Mouse (Mus musculus) erythroblast, embryonic 14.5 days (primary cell): ENCODE results near the gene Lats1. TPM values are rescaled to one million over a fixed set of nuclear protein-coding genes. Genes with fewer than 3 reads are reported as not detected.
A peak's percentile ranks its signal among the peaks of the same experiment; 100 is the strongest.

Experiments
- H3K27me3 ChIP-seq: 2 replicates; pipeline ENCODE4 v1.6.1; 2012; ENCODE audit warnings: inconsistent platforms; ENCODE audit not compliant: control insufficient read depth
- H3K36me3 ChIP-seq: 2 replicates; pipeline ENCODE4 v1.6.1; 2012; ENCODE audit warnings: mild to moderate bottlenecking, inconsistent platforms; ENCODE audit not compliant: control insufficient read depth
- H3K4me1 ChIP-seq: 2 replicates; pipeline ENCODE4 v1.6.1; 2012; ENCODE audit warnings: inconsistent platforms; ENCODE audit not compliant: control insufficient read depth
- H3K4me3 ChIP-seq: replicated peaks from 2 replicates; pipeline ENCODE3; 2012; ENCODE audit warnings: moderate library complexity, mild to moderate bottlenecking, inconsistent platforms
- H3K9me3 ChIP-seq: 2 replicates; pipeline ENCODE4 v1.6.1; 2012; ENCODE audit warnings: low read length, inconsistent platforms, mixed read lengths; ENCODE audit not compliant: control insufficient read depth
- GATA1 ChIP-seq: IDR thresholded peaks from 2 replicates; pipeline ENCODE4 v1.6.1; 2012; ENCODE audit warnings: low read length, inconsistent platforms, mixed read lengths
- TAL1 ChIP-seq: IDR thresholded peaks from 3 replicates; pipeline ENCODE4 v1.6.1; 2012; ENCODE audit warnings: low read length, inconsistent platforms, mixed read lengths
- polyA plus RNA-seq: library from polyadenylated mRNA; stranded (reverse); fragments of >175 nt; gene quantifications from 2 replicates; pipeline ENCODE4 v1.2.3, GENCODE M21; 2012

Lats1 gene
- 0.15 and 0.16 TPM in 2 replicates for polyA plus RNA-seq

- no peak for TF ChIP-seq GATA1
- no peak for TF ChIP-seq TAL1
- Histone ChIP-seq H3K4me3 (peak within 1 kb of the TSS; percentile 95), H3K9me3 (no peaks in the 10 kb centered on the region), H3K4me1 (peaks cover 41% of the 10 kb centered on the region), H3K36me3 (peaks cover 52% of the 10 kb centered on the region), H3K27me3 (no peaks in the 10 kb centered on the region)
These were observed at the start of gene Lats1, which contains the start of gene Pcmt1 for GRCm38 (mm10) chr10:7680731-7681301. Gene Lats1, plus strand, starts transcription at chr10:7681214. Gene Pcmt1, minus strand, starts transcription at chr10:7681136.

DNA sequence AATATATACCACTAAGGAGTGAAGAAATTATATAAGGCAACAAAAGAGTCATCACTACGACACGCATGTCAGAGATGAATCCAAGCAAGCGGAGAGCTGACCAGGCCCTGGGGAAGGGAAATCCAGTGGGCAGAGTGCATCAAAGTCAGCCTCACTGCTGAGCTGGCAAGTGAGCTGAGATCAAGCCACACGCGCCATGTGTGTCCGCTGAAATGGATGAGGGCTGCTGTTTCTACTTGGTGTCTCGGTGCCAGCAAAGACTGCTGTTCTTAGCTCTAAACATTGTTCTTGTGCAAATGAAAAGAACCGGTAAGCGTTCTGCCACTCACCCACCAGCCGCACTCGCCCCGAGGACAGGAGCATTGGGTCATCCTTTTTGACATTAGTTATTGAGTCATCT, 40.6 kb upstream of the Lats1 start:
- Histone ChIP-seq H3K36me3 (peaks cover 84% of the 10 kb centered on the region), H3K4me3 (no peak overlapping the region)
- TF ChIP-seq GATA1: no peak
- no peak for TF ChIP-seq TAL1

DNA sequence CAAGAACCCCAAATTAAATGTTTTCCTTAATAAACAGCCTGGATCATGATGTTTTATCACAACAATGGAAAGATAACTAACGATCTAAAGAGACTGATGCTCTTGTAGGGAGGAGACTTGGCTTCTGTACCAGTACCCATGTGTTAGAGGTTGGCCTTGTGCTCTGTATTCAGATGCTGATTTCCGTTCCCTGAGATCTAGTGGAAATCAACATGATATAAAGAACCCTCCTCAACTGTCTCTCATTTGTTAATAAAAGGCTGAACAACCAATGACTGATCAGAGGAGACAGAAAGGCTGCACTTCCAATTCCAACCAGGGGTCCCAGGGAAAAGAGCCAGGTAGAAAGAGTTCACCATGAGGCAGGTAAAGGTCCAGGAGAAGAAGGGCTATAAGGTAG, 35.1 kb upstream of the Lats1 start:
- Histone ChIP-seq H3K4me3 (no peak overlapping the region), H3K36me3 (peaks cover 79% of the 10 kb centered on the region), H3K4me1 (no peaks in the 10 kb centered on the region), H3K9me3 (no peaks in the 10 kb centered on the region), H3K27me3 (no peaks in the 10 kb centered on the region)
- TF ChIP-seq GATA1 (no peak), TAL1 (no peak)

More for the DNA sequence above, 40.6 kb upstream of the Lats1 start:
- no peaks in the 10 kb centered on the region for H3K9me3 ChIP-seq
- no peaks in the 10 kb centered on the region for H3K27me3 ChIP-seq
- no peaks in the 10 kb centered on the region for H3K4me1 ChIP-seq

- Histone ChIP-seq H3K9me3 (no peaks in the 10 kb centered on the region), H3K36me3 (peaks cover 72% of the 10 kb centered on the region)
These were observed 32.0 kb upstream of the Lats1 start for GRCm38 (mm10) chr10:7649059-7649458.

DNA sequence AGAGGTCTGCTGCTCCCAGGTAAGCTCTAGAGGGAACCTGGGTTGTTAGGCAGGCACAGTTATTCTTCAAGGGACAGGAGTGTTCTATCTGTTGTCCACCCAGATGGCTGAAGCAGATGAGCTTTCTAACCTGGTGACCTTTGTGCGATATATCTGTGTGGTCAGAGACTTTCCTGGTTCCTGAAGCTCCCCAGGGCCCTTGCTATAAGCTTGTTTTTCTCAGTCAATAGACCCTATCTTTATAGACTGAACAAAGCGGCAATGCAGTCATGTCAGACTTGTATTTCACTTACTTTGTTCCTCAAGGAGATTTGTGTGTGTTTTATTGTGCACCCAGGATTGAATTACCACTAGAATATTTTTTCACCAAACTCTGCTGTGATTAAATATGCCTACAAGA, 30.0 kb upstream of the Lats1 start:
- H3K4me3 ChIP-seq: no peak overlapping the region
- H3K4me1 ChIP-seq: peaks cover 4% of the 10 kb centered on the region
- no peaks in the 10 kb centered on the region for H3K27me3 ChIP-seq
- TF ChIP-seq GATA1 (no peak), TAL1 (no peak)
- H3K9me3 ChIP-seq: no peaks in the 10 kb centered on the region
- peaks cover 72% of the 10 kb centered on the region for H3K36me3 ChIP-seq

More at GRCm38 (mm10) chr10:7649059-7649458, 32.0 kb upstream of the Lats1 start:
- TF ChIP-seq GATA1: no peak
- TF ChIP-seq TAL1: no peak
- no peak overlapping the region for H3K4me3 ChIP-seq
- no peaks in the 10 kb centered on the region for H3K27me3 ChIP-seq
- peaks cover 1% of the 10 kb centered on the region; the same call in 1 of the 2 replicates for H3K4me1 ChIP-seq

- H3K4me3 ChIP-seq: peak overlapping the region; percentile 100
- H3K9me3 ChIP-seq: no peaks in the 10 kb centered on the region; the same call in 1 of the 2 replicates
- H3K36me3 ChIP-seq: peaks cover 23% of the 10 kb centered on the region
- peak; percentile 89 for TF ChIP-seq GATA1
- TF ChIP-seq TAL1: no peak
- H3K4me1 ChIP-seq: peaks cover 47% of the 10 kb centered on the region
- H3K27me3 ChIP-seq: no peaks in the 10 kb centered on the region
These were observed 18.4 kb upstream of the Lats1 start for GRCm38 (mm10) chr10:7662471-7663141.

GRCm38 (mm10) chr10:7663159-7664026, 17.6 kb upstream of the Lats1 start:
- H3K4me3 ChIP-seq: peak overlapping the region; percentile 100
- H3K9me3 ChIP-seq: no peaks in the 10 kb centered on the region; the same call in 1 of the 2 replicates
- peaks cover 16% of the 10 kb centered on the region for H3K36me3 ChIP-seq
- no peaks in the 10 kb centered on the region for H3K27me3 ChIP-seq
- peaks cover 52% of the 10 kb centered on the region for H3K4me1 ChIP-seq
- TF ChIP-seq GATA1: no peak
- 0 out of 3 replicates have a peak, but pooled peaks have one; percentile 13 for TF ChIP-seq TAL1

GRCm38 (mm10) chr10:7664027-7664526, 16.9 kb upstream of the Lats1 start:
- H3K27me3 ChIP-seq: no peaks in the 10 kb centered on the region
- peaks cover 49% of the 10 kb centered on the region for H3K4me1 ChIP-seq
- no peak for TF ChIP-seq GATA1
- no peak for TF ChIP-seq TAL1
- H3K4me3 ChIP-seq: peak overlapping the region; percentile 100
- no peaks in the 10 kb centered on the region; the same call in 1 of the 2 replicates for H3K9me3 ChIP-seq
- H3K36me3 ChIP-seq: peaks cover 10% of the 10 kb centered on the region

DNA sequence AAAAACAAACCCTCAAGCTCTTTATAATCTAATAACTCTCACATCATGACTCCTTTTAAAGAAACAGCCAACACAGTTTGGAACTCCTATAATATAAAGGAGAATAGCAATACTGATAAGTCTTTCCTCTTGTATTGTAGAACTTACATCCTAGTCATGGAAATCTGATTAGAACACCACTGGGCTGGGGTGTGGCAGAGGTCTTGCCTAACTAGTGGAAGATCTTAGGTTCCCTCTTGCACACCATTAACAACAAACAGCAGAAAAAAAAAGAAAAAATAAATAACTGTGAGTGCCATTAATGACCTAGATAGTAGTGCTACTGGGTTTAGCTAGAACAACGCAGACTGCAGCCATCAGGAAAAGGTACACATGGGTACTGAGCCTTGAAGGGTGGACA, 16.1 kb upstream of the Lats1 start:
- peaks cover 48% of the 10 kb centered on the region for H3K4me1 ChIP-seq
- H3K4me3 ChIP-seq: no peak overlapping the region
- H3K9me3 ChIP-seq: no peaks in the 10 kb centered on the region; the same call in 1 of the 2 replicates
- no peaks in the 10 kb centered on the region for H3K27me3 ChIP-seq
- H3K36me3 ChIP-seq: peaks cover 8% of the 10 kb centered on the region
- TF ChIP-seq TAL1: no peak
- TF ChIP-seq GATA1: peak; percentile 22; the same call in 1 of the 2 replicates
